Mouse (Mus musculus) lung, postnatal 0 days (tissue): Measurements from ENCODE around the gene Hoxa4.

Experiments
- CTCF ChIP-seq: IDR thresholded peaks from 2 replicates; pipeline ENCODE4 v1.5.1; 2016; ENCODE audit warnings: antibody characterized with exemption, mild to moderate bottlenecking
- EP300 ChIP-seq: IDR thresholded peaks from 2 replicates; pipeline ENCODE4 v1.6.1; 2016; ENCODE audit warnings: antibody characterized with exemption, mild to moderate bottlenecking, control low read depth

DNA sequence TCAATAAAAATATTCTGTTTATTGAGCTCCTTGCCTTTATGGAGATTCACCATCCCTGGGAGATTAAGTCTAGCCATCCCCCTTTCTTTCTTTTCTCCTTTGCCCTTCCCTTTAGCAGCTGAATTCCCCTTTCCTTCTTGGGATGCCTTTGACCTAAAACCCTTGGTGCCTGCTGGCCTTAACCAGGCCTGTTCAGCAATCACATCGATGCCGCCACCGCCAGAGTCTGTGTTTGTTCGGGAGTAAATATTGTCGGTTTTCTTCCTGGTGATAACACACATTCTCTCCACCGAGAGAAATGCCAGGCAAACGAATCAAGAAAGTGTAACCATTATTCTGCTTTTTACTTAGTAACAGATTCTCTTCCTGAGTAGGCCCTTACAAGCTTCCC lies 46.6 kb upstream of the Hoxa4 start:
- TF ChIP-seq EP300 (no peak), CTCF (no peak)
